Comparison of ENCODE assay signal across 10 mouse cellular contexts in the genomic region with DNA sequence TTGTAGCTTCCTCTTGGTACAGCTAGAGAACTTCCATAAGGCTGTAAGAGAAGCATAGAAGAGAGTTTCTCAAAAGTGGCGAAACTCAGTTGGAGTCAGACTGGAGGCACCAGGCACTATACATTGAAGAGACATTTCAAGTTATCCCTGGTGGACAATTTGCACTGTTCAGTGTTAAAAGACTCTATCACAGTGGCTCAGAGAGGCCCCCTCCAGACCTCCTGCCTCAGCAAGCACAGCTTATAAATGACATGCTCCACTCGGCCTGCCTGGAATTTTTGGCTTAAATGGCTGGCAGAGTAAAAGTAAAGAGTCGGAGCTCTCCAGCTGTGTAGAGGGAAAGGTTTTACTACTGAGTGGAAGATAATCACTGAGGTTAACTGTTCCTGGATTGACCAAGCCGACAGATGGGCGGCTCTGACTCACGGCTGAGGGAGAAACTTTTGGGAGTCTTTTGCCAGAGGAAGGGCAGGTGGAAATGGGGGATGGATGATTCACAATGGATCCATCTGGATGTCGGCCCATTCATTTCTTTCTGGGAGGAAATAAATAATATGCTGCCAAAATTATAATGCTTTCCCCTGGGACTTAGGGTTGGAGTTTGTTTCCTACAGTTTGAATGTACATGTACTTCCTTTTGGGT.
DNase-seq lines count a peak whose midpoint lies in the region; ATAC-seq and TF ChIP-seq lines count a peak whose summit lies in the region.
"Had no signal": no experiment of that assay in that cellular context is flagged by ENCODE, and none has a peak within 500 bp of the region (broad histone marks: within the 10 kb centered on the region; RNA-seq: fewer than 3 reads in every experiment).

No protein-coding gene starts in this region.

- peak overlapping the region; percentile 69 for H3K27ac ChIP-seq in layer of hippocampus, adult 2 months
- H3K27ac ChIP-seq: gastrocnemius, adult 2 months had no signal

- TF ChIP-seq CTCF in layer of hippocampus, adult 2 months (conservative IDR thresholded peaks at IDR 0.05) = no peak

- no peak for ATAC-seq in megakaryocyte-erythroid progenitor cell, adult 5-6 weeks (replicated peaks; ENCODE audit: low FRiP score, low TSS enrichment, poor library complexity, severe bottlenecking)

- peak; percentile 5 for DNase-seq in gastrocnemius, postnatal 14 days
- no peak for DNase-seq in gastrocnemius, adult 8-10 months (ENCODE audit: low spot score in 2 of 2)
- DNase-seq in right cerebral cortex, adult 2 months (ENCODE audit: low spot score in 2 of 2) = peak; percentile 57 to 71
- DNase-seq in right cerebral cortex, postnatal 10 days (ENCODE audit: low spot score in 2 of 2) = no peak
- DNase-seq in layer of hippocampus, adult 2 months (ENCODE audit: low spot score in 2 of 2) = peak; percentile 51 to 60
- DNase-seq in spleen, postnatal 10 days (ENCODE audit: low spot score in 2 of 2) = no peak
- no peak for DNase-seq in urinary bladder, postnatal 10 days (ENCODE audit: low spot score)
- DNase-seq: gastrocnemius, adult 2 months; kidney, postnatal 36 days had no signal

- intact Hi-C loops in gastrocnemius, postnatal 14 days (cut with DNase I; ENCODE audit: low total_unique reads) = no loop called here

- no peak overlapping the region for H3K4me3 ChIP-seq in layer of hippocampus, adult 2 months
- H3K4me3 ChIP-seq: gastrocnemius, adult 2 months had no signal

Comparison
In these comparisons a context has a peak if more than half of its experiments do, and no peak if none do; other contexts are left out.
1. DNase-seq: peak in gastrocnemius, postnatal 14 days (single experiment), right cerebral cortex, adult 2 months (2 of 2) and layer of hippocampus, adult 2 months (2 of 2); none in gastrocnemius, adult 8-10 months (0 of 2), right cerebral cortex, postnatal 10 days (0 of 2), spleen, postnatal 10 days (0 of 2) and urinary bladder, postnatal 10 days (single experiment).